Mouse (Mus musculus): ENCODE measurements around the gene Sct.

The Sct gene

DNA sequence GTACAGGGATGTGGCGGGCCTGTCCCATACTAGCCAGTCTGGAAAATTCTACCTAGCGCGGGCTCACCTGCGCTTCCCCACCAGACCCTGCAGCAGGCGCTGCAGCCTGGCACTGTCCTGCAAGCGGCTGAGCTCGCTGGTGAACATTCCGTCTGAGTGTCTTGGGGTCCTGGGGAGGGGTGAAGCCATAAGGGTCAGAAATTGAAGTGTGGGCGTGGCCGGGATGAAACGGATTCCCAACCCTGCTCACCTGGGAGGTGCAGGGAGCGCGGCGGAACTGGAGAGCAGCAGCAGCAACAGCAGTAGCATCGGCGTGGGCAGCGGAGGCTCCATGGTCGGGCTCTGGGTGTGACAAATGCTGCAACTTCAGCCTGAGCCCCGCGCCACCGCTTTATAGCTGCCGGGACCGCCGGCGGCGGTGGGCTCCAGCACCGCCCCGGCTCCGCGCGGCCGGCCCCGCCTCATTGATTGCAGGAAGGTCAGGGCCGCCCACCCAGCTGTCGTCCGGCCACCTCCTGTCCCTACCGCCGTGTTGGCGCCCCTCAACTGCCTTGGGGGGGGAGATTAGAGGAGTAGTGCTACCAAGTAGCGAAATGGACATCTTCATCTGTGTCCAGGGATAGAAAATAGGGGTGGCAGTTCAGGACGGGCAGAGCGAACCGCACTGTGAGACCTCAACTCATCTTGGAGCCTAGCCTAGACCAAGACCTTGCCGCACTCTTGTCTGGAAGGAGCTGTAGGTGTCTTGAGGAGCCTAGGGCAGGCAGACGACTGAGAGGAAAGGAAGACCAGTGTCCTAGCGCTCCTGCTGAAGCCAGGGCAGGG, at the start of gene Sct:
Gene Sct (minus strand): TSS at position 368 of the 825 bp plus-strand sequence.
- peak; percentile 42 for DNase-seq (ENCODE audit: low read depth, low spot score)

- no peak for DNase-seq (ENCODE audit: low read depth, low spot score)
These were observed 49.5 kb upstream of the Sct start for GRCm38 (mm10) chr7:141328373-141328990.

- peak; percentile 98 for DNase-seq (ENCODE audit: low read depth, low spot score)
These were observed 48.8 kb upstream of the Sct start, which contains the start of the genes Deaf1 and Tmem80 for GRCm38 (mm10) chr7:141327469-141328372. Gene Deaf1 (minus strand): TSS chr7:141327690. Gene Tmem80 (plus strand): TSS chr7:141327739.

- DNase-seq (ENCODE audit: low read depth, low spot score) = no peak
These were observed 47.9 kb upstream of the Sct start for GRCm38 (mm10) chr7:141326546-141327446.

DNA sequence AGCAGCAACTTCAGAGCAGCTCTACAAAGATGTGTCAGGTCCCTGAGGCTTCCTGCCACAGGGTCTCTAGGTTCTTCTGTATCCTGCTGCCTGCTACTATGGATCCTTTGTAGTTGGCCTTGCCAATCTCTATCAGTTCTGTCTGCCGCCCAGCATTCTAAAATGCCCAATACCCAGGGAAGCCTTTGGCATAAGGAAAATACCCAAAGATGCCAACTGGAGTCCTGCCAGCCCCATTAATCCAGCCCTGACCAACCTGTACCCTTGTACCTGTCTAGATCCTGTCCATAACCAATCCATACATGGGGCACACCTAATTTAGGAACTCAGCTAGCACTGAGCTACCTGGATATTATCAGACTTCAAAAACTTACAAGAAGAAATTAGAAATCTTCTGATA, 45.8 kb upstream of the Sct start:
- DNase-seq (ENCODE audit: low read depth, low spot score) = no peak

GRCm38 (mm10) chr7:141319446-141319845, 40.5 kb upstream of the Sct start:
- DNase-seq (ENCODE audit: low read depth, low spot score) = no peak

- no peak for DNase-seq (ENCODE audit: low read depth, low spot score)
These were observed 38.7 kb upstream of the Sct start for GRCm38 (mm10) chr7:141317619-141318132.

DNA sequence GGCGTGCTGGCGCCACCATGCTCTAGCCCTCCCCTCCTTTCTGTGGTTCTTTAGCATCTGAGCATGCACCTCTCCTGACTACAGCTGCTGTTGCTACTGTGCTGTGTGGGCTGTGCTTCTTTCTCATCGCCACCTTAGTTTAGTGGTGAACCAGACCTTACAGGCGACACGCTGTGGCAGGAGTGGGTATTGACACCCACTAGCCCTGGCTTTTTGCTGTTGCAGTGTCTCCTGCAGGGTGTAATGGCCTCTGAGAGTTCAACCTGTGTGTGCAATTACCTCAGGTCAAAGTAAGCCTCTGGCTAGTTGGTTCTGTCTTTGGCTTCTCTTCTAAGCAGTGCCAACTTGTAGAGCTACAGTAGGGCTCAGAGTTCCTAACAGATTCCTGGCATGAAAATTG, 37.0 kb upstream of the Sct start:
- peak; percentile 71 for DNase-seq (ENCODE audit: low read depth, low spot score)

- no peak for DNase-seq (ENCODE audit: low read depth, low spot score)
These were observed 36.1 kb upstream of the Sct start for GRCm38 (mm10) chr7:141315076-141315475.

DNA sequence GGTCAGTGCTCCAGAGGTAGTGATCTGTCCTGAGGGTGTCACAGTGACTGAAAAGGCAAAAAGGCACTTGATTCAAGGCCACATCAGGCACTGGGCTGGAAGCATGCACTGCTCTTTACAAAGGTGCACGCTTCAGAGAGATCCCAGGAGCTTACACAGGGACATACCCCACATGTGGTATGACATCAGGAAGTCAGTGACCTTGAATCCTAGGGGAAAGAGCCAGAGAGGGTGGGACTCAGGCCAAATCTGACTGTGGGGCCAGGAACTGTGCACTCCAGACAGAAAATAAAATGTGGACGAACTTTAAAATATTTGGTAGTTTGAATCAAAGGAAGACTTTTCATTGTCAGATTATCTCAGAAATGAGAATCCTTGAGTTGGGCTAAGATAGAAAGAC, 35.5 kb upstream of the Sct start:
- no peak for DNase-seq (ENCODE audit: low read depth, low spot score)

DNA sequence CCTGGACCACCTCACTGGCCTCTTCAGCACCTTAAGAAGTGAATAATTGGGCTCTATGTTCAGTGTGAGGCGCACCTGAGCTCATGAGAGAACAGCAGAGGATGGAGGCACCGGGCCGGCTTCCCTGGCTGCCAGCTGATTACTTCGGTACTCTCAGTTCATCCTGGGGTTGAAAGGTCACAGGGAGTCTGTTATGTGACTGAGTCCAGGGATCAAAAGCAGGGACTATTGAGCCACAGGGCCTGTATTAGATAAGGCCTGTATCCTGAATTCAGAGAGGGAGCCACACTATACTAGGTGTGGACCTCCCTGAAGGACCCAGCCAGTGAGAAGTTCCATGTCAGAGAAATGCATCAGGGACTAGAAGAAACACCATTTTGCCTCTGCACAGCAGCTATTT, 25.6 kb upstream of the Sct start:
- DNase-seq (ENCODE audit: low read depth, low spot score) = no peak

DNA sequence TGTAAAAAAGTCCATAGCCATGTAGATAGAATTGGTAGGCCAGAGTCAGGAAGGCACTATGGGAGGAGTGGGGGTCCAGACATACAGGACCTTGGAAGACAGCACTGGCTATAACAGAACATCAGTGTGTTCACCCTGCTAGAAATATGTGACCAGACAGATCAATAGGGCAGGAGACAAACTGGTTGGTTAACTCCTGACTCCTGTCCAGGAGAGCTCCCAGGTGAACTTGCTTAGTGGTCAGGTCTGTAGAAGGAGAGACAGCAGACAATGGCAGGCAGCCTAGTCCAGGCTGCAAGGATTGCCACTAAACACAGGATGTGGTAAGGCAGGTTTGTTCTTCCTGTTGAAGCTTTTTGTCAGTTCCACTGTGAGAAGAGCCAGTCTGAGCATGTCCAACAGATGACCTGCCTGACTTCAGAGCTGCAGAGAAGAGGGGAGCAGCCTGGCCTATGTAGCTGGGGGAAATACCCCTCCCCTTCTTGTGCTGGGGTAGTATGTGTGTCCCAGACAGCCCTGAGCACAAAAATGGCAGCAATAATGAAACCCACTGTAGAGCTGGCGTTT, 23.9 kb upstream of the Sct start:
- DNase-seq (ENCODE audit: low read depth, low spot score) = peak; percentile 66

- no peak for DNase-seq (ENCODE audit: low read depth, low spot score)
These were observed 22.5 kb upstream of the Sct start for GRCm38 (mm10) chr7:141301386-141301785.

- DNase-seq (ENCODE audit: low read depth, low spot score) = no peak
These were observed 20.2 kb upstream of the Sct start for GRCm38 (mm10) chr7:141299175-141299574.

DNA sequence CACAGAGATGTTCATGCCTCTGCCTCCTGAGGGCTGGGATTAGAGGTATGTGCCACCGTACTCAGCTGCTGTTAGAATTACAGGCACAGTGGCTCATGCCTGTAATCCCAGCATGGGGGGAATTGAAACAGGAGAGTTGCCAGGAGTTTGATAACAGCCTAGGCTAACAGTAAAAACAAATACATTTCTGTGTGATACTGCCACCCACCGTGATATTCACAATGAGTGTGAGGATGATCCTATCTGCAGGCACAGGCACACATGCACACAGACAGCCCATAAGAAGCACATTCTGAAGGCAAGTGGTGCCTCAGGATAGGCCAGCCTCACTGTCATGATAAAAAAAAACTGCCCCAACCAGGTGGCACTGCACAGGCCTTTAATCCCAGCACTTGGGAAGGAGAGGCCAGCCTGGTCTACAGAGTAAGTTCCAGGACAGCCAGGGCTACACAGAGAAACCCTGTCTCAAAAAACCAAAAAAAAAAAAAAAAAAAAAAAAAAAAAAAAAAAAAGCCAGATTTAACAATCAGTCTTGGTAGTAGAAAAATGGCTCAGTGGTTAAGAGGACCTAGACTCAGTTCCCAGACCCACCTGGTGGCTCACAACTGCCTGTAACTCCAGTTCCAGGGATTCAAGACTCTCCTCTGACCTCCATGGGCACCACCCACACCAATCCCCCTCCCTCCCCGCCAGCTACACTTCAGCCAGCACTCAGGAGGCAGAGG, 19.2 kb upstream of the Sct start:
- no peak for DNase-seq (ENCODE audit: low read depth, low spot score)

DNA sequence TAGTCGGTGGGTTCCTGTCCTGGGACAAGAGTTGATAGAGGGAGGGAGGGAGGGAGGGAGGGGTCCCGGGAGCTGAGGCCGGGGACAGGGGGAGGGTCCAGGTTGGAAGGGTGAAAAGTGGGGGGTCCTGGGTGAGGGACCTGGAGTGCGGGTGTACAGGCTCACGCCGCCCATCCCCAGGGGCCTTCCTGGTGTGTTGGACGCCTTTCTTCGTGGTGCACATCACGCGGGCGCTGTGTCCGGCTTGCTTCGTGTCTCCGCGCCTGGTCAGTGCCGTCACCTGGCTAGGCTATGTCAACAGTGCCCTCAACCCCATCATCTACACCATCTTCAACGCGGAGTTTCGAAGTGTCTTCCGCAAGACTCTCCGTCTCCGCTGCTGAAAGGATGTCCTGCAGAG, 15.5 kb upstream of the Sct start:
- no peak for DNase-seq (ENCODE audit: low read depth, low spot score)

- DNase-seq (ENCODE audit: low read depth, low spot score) = no peak
These were observed 15.0 kb upstream of the Sct start for GRCm38 (mm10) chr7:141293852-141294471.

DNA sequence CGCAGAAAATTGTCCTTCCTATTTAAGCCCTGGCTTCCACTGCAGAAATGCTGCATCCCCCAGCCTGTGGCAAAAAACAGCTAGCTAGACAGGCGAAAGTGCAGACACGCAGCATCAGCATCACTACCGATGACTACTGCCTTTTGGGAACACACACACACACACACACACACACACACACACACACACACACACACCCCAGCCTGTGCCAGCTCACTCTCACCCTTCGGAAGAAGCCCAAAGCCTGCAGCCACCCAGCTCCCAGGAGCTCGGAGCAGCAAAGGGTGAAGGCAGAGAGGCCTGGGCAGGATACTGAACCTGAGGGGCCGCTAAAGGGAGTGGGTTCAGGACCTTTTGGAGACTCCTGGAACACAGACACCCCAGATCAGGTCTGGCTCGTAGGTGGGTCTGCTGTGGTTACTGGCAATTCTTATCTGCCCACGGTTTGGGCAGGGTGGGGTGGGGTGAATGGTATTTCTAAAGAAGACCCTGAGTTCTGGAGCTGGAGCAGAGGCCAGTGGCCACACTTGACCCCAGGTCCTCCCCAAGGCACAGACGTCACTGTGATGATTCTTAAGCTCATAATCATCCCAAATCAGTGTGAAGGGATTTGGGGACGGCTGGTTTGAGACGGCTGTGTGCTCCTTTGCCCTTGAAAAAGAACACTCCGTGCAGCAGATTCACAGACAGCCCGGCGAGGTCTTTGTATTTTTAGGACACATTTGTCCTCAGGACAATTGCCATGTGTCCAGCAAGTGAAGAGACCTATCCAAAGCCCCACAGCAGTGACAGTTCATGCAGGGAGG, 13.9 kb upstream of the Sct start:
- DNase-seq (ENCODE audit: low read depth, low spot score) = no peak
